Mouse (Mus musculus) erythroblast, embryonic 14.5 days (primary cell): ENCODE data around the gene Pheta1. TPM values are rescaled to one million over a fixed set of nuclear protein-coding genes. Genes with fewer than 3 reads are reported as not detected.

Source experiments
- H3K27me3 ChIP-seq: 2 replicates; pipeline ENCODE4 v1.6.1; 2012; ENCODE audit warnings: inconsistent platforms; ENCODE audit not compliant: control insufficient read depth
- H3K36me3 ChIP-seq: 2 replicates; pipeline ENCODE4 v1.6.1; 2012; ENCODE audit warnings: mild to moderate bottlenecking, inconsistent platforms; ENCODE audit not compliant: control insufficient read depth
- H3K4me1 ChIP-seq: 2 replicates; pipeline ENCODE4 v1.6.1; 2012; ENCODE audit warnings: inconsistent platforms; ENCODE audit not compliant: control insufficient read depth
- H3K4me3 ChIP-seq: replicated peaks from 2 replicates; pipeline ENCODE3; 2012; ENCODE audit warnings: moderate library complexity, mild to moderate bottlenecking, inconsistent platforms
- H3K9me3 ChIP-seq: 2 replicates; pipeline ENCODE4 v1.6.1; 2012; ENCODE audit warnings: low read length, inconsistent platforms, mixed read lengths; ENCODE audit not compliant: control insufficient read depth
- GATA1 ChIP-seq: IDR thresholded peaks from 2 replicates; pipeline ENCODE4 v1.6.1; 2012; ENCODE audit warnings: low read length, inconsistent platforms, mixed read lengths
- TAL1 ChIP-seq: IDR thresholded peaks from 3 replicates; pipeline ENCODE4 v1.6.1; 2012; ENCODE audit warnings: low read length, inconsistent platforms, mixed read lengths
- polyA plus RNA-seq: library from polyadenylated mRNA; stranded (reverse); fragments of >175 nt; gene quantifications from 2 replicates; pipeline ENCODE4 v1.2.3, GENCODE M21; 2012

Gene Pheta1
- polyA plus RNA-seq, 1 experiment, result 0.17 TPM

DNA sequence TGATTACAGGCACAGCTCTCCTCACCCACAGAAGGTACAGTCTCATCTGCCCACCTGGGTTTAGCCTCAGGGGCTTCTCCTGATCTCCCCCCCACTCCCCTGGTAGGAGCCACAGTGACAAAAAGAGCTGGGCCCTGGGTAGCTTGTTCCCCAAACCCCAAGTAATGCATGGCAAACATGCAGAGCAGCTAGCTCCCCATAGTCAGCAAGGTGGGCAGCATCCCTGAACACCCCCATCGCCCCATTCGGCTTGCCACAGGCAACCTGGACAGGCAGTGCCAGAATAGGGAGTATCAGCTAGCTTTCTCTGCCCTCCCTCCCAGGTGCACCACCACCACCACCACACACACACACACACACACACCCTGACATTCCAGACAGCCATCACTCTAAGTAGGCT, 15.6 kb upstream of the Pheta1 start:
- Histone ChIP-seq H3K4me1 (peaks cover 65% of the 10 kb centered on the region), H3K4me3 (no peak overlapping the region), H3K27me3 (peaks cover 10% of the 10 kb centered on the region), H3K9me3 (peaks cover 7% of the 10 kb centered on the region), H3K36me3 (peaks cover 38% of the 10 kb centered on the region)
- no peak for TF ChIP-seq GATA1
- TF ChIP-seq TAL1, result no peak

DNA sequence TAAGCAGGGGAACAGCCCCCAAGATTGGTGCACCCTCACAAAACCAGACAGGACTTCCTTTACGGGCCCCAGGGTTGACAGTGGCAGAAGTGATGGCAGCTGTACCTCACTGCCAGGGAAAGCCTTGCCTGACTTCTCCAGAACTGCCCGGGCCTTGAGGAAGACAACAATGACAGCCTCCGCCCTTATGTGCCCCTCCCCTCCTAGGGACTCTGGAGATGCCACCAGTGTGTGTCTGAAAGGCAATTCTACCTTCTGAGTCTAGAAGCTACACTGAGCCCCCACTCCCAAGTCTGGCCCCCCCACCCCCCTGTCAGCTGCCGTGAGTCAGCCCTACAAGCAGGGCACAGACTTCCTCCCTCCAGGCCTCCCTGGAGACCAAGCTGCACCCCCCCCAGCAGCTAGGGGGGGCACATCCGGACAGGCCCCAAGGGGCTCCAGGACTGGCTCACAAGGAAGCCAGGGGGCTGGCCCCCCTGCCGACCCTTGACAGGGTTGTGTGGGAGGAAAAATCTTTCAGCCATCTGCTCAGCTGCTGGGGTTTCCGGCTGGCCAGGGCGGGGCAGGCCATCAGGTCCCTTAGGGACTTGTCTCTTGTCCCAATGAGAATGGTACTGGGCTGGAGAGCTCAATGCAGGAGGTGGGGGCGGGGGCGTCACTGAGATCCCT, 15.1 kb upstream of the Pheta1 start:
- TF ChIP-seq GATA1, result no peak
- no peak for TF ChIP-seq TAL1
- H3K27me3 ChIP-seq, result peaks cover 16% of the 10 kb centered on the region
- peaks cover 32% of the 10 kb centered on the region for H3K36me3 ChIP-seq
- peaks cover 2% of the 10 kb centered on the region for H3K9me3 ChIP-seq
- H3K4me3 ChIP-seq, result peak overlapping the region; percentile 2
- H3K4me1 ChIP-seq, result peaks cover 71% of the 10 kb centered on the region

DNA sequence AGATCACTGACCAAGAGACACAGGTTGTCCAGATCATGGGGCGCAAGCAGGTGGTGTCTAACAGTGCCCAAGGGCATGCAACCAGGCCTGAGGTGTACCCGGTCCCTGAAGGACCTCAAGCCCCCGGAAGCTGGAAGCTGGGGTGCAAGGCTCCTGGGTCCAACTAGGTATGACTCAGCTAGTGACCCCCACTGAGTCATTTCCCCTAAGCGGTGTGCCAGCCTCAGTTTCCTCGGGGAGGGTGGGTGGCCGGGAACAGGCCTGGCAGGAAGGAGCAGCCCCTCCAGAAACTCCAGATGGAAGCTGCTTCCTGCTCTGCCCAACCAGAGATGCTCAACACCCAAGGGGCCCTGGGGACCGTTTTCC, 14.6 kb upstream of the Pheta1 start:
- Histone ChIP-seq H3K9me3 (no peaks in the 10 kb centered on the region), H3K4me1 (peaks cover 76% of the 10 kb centered on the region), H3K4me3 (peak overlapping the region; percentile 2), H3K27me3 (peaks cover 21% of the 10 kb centered on the region), H3K36me3 (peaks cover 27% of the 10 kb centered on the region)
- TF ChIP-seq GATA1 (no peak), TAL1 (no peak)

DNA sequence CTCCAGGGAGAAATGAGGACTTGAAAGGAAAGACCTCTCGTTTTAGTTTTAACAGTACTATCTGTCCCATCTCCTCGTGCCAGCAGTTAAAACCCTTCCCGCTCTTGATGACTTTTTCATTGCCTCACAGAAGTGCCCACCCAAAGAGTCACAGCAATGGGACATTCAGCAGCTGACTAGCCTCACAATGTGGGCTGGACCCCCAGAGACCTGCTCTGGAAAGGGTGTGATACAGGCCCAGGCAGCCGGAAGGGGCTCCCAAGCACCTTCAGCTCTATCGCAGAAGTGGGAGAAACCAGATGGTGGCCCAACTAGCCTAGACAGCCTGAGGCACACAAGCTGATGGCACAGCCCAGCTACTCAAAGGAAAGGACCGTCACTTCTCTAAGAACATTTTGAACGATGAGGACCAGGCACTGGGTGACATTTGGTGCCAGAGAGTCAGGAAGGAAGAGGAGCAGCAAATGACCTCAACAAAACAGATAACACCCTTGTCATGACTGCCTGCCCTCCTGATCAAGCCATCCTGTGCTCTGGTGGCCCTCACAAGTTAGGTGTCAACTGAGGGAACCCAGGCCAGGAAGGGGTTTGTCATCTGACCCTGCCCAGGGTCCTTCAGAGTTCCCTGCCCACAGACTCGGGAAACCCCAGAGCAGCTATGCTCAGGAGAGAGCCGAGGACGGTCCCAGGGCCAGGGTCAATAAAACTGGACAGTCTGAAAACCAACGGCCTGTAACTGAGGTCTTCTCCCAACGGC, 13.6 kb upstream of the Pheta1 start:
- H3K9me3 ChIP-seq, result no peaks in the 10 kb centered on the region
- peaks cover 24% of the 10 kb centered on the region for H3K36me3 ChIP-seq
- no peak for TF ChIP-seq TAL1
- TF ChIP-seq GATA1, result no peak

DNA sequence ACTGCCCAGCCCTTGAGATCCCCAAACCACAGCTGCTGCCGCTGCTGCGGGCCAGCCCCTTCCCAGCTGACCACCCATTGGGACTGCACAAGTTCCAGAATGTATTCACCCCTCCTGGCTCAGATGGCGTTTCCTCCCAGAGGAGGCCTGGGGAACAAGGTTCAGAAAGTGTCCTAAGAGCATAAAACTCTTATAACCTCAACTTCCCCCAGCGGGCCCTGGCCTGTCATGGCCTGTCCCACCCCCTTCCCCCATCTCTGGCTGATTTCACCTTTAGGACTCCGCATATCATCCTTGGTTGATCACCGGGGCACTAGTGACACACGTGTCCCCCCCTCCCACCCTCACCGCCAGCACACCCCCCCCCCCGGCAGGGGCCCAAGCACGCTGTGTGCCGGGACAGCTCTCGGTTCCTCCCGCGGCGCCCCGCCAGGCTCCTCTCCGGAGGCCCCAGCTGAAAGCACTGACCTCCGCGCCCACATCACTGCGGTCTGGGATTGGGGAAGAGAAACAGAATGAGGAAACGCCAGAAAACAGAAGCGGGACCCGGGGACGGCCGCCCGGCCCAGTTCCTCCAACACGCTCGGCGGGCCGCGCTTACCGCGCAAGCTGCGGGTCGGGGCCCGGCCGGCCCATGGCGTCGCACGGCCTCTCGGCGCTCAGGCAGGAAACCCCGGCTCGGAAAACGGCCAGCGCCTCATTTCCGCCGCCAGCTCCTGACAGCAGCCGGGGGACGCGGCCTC, 12.7 kb upstream of the Pheta1 start:
- Histone ChIP-seq H3K36me3 (peaks cover 19% of the 10 kb centered on the region), H3K4me1 (peaks cover 79% of the 10 kb centered on the region), H3K9me3 (no peaks in the 10 kb centered on the region), H3K27me3 (peaks cover 24% of the 10 kb centered on the region), H3K4me3 (peak overlapping the region; percentile 84)
- no peak for TF ChIP-seq TAL1
- no peak for TF ChIP-seq GATA1

More for the DNA sequence above, 13.6 kb upstream of the Pheta1 start:
- Histone ChIP-seq H3K27me3 (peaks cover 24% of the 10 kb centered on the region), H3K4me1 (peaks cover 79% of the 10 kb centered on the region), H3K4me3 (peak overlapping the region; percentile 84)

DNA sequence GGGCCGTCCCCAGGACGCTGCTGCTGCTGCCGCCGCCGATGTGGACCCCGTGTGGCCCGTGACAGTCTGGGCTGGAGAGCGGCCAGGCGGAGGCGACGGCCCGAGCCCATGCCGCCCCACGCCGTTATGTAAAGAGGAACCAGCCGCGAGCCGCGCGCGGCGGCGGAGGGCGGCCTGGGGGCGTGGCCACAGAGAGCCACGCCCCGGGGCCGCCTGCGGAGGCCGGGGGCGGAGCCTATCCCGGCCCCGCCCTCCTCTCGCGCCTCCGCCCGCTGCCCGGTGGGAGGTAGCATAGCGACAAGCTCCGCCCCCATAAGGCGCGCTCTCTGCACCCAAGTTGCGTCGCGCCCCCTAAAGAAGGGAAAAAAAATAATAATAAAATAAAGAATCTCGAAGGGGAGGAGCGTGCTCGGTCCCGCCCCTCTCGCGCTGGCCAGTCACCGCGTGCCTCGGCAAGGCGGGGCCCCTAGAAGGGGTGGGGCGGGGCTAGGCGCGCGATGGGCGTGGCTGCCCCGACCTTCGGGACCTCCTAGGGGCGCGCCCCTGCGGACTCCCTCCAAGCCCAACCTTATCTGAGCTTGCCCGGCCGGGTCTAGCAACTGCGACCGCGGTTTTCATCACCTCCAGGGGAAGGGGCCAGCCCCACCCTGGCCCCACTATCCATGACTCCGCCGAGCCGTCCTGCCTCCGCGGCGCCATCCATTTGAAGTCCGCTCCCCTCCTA, 11.9 kb upstream of the Pheta1 start:
- H3K4me1 ChIP-seq, result peaks cover 77% of the 10 kb centered on the region
- peak overlapping the region; percentile 84 for H3K4me3 ChIP-seq
- peaks cover 12% of the 10 kb centered on the region for H3K36me3 ChIP-seq
- H3K9me3 ChIP-seq, result no peaks in the 10 kb centered on the region
- TF ChIP-seq TAL1 (no peak), GATA1 (no peak)
- H3K27me3 ChIP-seq, result peaks cover 25% of the 10 kb centered on the region

DNA sequence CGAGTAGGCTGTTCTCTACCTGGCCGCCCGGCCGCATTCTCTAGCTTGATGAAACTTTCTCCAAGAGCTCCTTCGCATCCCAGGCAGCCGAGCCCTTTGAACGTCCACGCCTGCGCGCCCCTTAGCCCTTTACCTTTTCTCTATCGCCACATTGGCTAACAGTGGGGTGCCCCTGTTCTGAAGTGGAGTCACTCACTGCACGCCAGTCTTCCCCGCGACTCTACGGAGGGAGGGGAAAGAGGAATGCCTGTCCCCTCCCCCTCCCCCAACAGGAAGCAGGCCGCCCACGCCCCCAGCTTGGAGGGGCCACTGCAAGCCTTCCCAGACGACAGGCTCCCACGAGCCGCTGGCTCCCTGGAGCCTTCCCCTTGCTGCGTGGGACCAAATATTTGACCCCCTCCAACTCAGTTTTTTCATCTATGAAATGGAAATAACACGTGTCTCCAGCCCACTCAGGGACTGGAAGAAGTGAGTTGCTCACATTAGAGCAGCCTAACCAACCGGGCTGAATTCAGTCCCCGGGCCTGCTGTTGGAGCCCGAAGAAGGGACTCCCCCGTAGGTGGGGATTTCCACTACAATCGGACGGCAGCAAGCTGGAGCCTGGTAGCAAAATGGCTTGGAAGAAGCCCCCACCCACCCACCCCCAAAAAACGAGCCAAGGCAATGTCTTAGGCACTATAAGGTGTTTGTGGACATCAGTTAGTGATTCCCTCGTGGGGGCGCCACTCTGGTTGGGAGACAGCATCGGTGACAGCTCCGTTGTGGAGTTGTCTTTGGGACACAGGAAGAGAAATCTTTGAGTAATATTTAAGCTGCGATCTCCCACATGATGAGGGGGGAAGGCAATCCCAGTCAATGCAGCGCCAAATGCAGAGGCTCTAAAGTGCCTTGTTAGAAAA, 11.1 kb upstream of the Pheta1 start, which contains the start of gene Sh2b3:
Sh2b3 (minus strand) TSS at position 206 of the 900 bp plus-strand sequence.
- Histone ChIP-seq H3K36me3 (peaks cover 3% of the 10 kb centered on the region), H3K9me3 (no peaks in the 10 kb centered on the region), H3K4me3 (peak within 1 kb of the TSS; percentile 84), H3K27me3 (peaks cover 32% of the 10 kb centered on the region), H3K4me1 (peaks cover 77% of the 10 kb centered on the region)
- TF ChIP-seq GATA1, result no peak
- no peak for TF ChIP-seq TAL1
